Comparison of ENCODE assay signal across 10 mouse cellular contexts in genomic region chr9:61445711-61446222, GRCm38 (mm10).
DNase-seq lines count a peak whose midpoint lies in the region.
"Had no signal": no experiment of that assay in that cellular context is flagged by ENCODE, and none has a peak within 500 bp of the region (broad histone marks: within the 10 kb centered on the region; RNA-seq: fewer than 3 reads in every experiment).

No protein-coding gene starts in this region.

- H3K4me1 ChIP-seq in embryonic facial prominence, embryonic 10.5 days, result peaks cover 59% of the 10 kb centered on the region

- 8% methylated on average over 5 of the region's 5 CpGs for WGBS in embryonic facial prominence, embryonic 10.5 days

- no peaks in the 10 kb centered on the region for H3K9me3 ChIP-seq in embryonic facial prominence, embryonic 10.5 days

- H3K4me3 ChIP-seq in embryonic facial prominence, embryonic 10.5 days, result 0 out of 2 replicates have a peak overlapping the region, but pooled peaks have one; percentile 11

- no peaks in the 10 kb centered on the region for H3K36me3 ChIP-seq in embryonic facial prominence, embryonic 10.5 days (replicated peaks)

- peak; percentile 98 for DNase-seq in heart, adult 11 months
- DNase-seq in heart, postnatal 4 days, result no peak
- DNase-seq in ES-CJ7 (ENCODE audit: low read depth, low spot score), result peak; percentile 60
- peak; percentile 69 for DNase-seq in embryonic facial prominence, embryonic 10.5 days (ENCODE audit: low spot score)
- DNase-seq in heart, postnatal 25 days (ENCODE audit: low spot score), result peak; percentile 61
- DNase-seq in spleen, postnatal 4 days (ENCODE audit: low spot score in 2 of 2), result no peak
- no peak for DNase-seq in cerebellum, adult 11 months
- no peak for DNase-seq in B cell, adult 2 months
- DNase-seq: kidney, adult 2 months; left cerebral cortex, postnatal 4 days had no signal

- intact Hi-C loops in heart, postnatal 25 days (cut with DNase I), result loop anchor here (10.0 kb wide), 1 partner anchor 249 kb away; no protein-coding TSS in a partner anchor

- peak overlapping the region; percentile 78 for H3K27ac ChIP-seq in embryonic facial prominence, embryonic 10.5 days (replicated peaks)

- peaks cover 26% of the 10 kb centered on the region for H3K27me3 ChIP-seq in embryonic facial prominence, embryonic 10.5 days (replicated peaks; ENCODE audit: low read depth, poor library complexity, severe bottlenecking)

Comparison
In these comparisons a context has a peak if more than half of its experiments do, and no peak if none do; other contexts are left out.
1. DNase-seq: peak in heart, adult 11 months (single experiment), ES-CJ7 (single experiment), embryonic facial prominence, embryonic 10.5 days (single experiment) and heart, postnatal 25 days (single experiment); none in heart, postnatal 4 days (single experiment), spleen, postnatal 4 days (0 of 2), cerebellum, adult 11 months (single experiment) and B cell, adult 2 months (0 of 2).